Mouse (Mus musculus): Measurements from ENCODE around the gene Gsta1. TPM values are rescaled to one million over a fixed set of nuclear protein-coding genes. Genes with fewer than 3 reads are reported as not detected.
A peak's percentile ranks its signal among the peaks of the same experiment; 100 is the strongest.

Gene Gsta1
- total and polyA plus RNA-seq, 2 experiments from 2014 or later: not detected

GRCm38 (mm10) chr9:78193902-78194597, 36.4 kb upstream of the Gsta1 start:
- ATAC-seq: peak; percentile 57

DNA sequence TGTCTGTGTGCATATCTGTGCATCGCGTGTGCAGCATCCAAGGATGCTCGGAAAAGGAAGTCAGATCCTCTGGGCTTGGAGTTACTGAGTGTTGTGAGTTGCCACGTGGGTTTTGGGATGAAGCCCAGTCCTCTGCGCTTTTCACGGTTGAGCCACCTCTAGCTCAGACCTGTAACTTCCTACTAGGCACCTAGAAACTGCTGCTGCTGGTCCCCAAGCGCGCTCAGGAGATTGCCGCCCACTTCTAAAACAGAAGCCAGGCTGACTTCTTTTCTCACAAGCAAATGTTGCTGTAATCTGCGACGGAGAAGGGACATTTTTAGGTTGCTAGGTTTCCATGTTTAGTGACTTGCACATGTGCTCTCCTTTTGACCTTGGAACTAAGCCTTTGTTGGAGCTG, 35.4 kb upstream of the Gsta1 start:
- DNase-seq (ENCODE audit: low spot score) (no peak), ATAC-seq (no peak)
- TF ChIP-seq CTCF (IDR thresholded peaks at IDR 0.05; ENCODE audit: low read depth): no peak
- WGBS: 69% methylated on average over 11 of the region's 11 CpGs
- Histone ChIP-seq H3K4me1 (ENCODE audit: insufficient read depth, low read length) (peaks cover 7% of the 10 kb centered on the region), H3K36me3 (ENCODE audit: insufficient read depth, low read length) (no peaks in the 10 kb centered on the region), H3K9me3 (ENCODE audit: low read length) (no peaks in the 10 kb centered on the region), H3K9ac (replicated peaks; ENCODE audit: low read length) (no peak overlapping the region), H3K4me3 (ENCODE audit: low read length) (no peak overlapping the region), H3K27me3 (ENCODE audit: insufficient read depth, low read length) (no peaks in the 10 kb centered on the region), H3K4me2 (ENCODE audit: low read depth, low read length) (no peak overlapping the region), H3K27ac (no peak overlapping the region)

More at GRCm38 (mm10) chr9:78193902-78194597, 36.4 kb upstream of the Gsta1 start:
- Histone ChIP-seq H3K4me2 (ENCODE audit: low read depth, low read length) (no peak overlapping the region), H3K9ac (replicated peaks; ENCODE audit: low read length) (no peak overlapping the region), H3K27me3 (ENCODE audit: insufficient read depth, low read length) (no peaks in the 10 kb centered on the region), H3K36me3 (ENCODE audit: insufficient read depth, low read length) (no peaks in the 10 kb centered on the region), H3K9me3 (ENCODE audit: low read length) (no peaks in the 10 kb centered on the region), H3K4me1 (ENCODE audit: insufficient read depth, low read length) (peaks cover 7% of the 10 kb centered on the region), H3K27ac (no peak overlapping the region), H3K4me3 (ENCODE audit: low read length) (no peak overlapping the region)
- peak; percentile 86 for DNase-seq (ENCODE audit: low spot score)
- 44% methylated on average over 9 of the region's 9 CpGs for WGBS
- peak; percentile 89 for TF ChIP-seq CTCF (IDR thresholded peaks at IDR 0.05; ENCODE audit: low read depth)

GRCm38 (mm10) chr9:78197801-78198200, 32.7 kb upstream of the Gsta1 start:
- 95% methylated on average over 9 of the region's 9 CpGs for whole genome bisulfite sequencing
- Histone ChIP-seq H3K4me3 (ENCODE audit: low read length) (no peak overlapping the region), H3K27ac (no peak overlapping the region), H3K36me3 (ENCODE audit: insufficient read depth, low read length) (no peaks in the 10 kb centered on the region), H3K4me2 (ENCODE audit: low read depth, low read length) (no peak overlapping the region), H3K9me3 (ENCODE audit: low read length) (no peaks in the 10 kb centered on the region), H3K27me3 (ENCODE audit: insufficient read depth, low read length) (no peaks in the 10 kb centered on the region), H3K9ac (replicated peaks; ENCODE audit: low read length) (no peak overlapping the region), H3K4me1 (ENCODE audit: insufficient read depth, low read length) (no peaks in the 10 kb centered on the region)
- no peak for TF ChIP-seq CTCF (IDR thresholded peaks at IDR 0.05; ENCODE audit: low read depth)
- ATAC-seq: no peak
- DNase-seq (ENCODE audit: low spot score): no peak

GRCm38 (mm10) chr9:78204194-78204593, 26.3 kb upstream of the Gsta1 start:
- Histone ChIP-seq H3K36me3 (ENCODE audit: insufficient read depth, low read length) (no peaks in the 10 kb centered on the region), H3K27me3 (ENCODE audit: insufficient read depth, low read length) (no peaks in the 10 kb centered on the region), H3K4me2 (ENCODE audit: low read depth, low read length) (no peak overlapping the region), H3K27ac (no peak overlapping the region), H3K9me3 (ENCODE audit: low read length) (no peaks in the 10 kb centered on the region), H3K9ac (replicated peaks; ENCODE audit: low read length) (no peak overlapping the region), H3K4me3 (ENCODE audit: low read length) (no peak overlapping the region), H3K4me1 (ENCODE audit: insufficient read depth, low read length) (no peaks in the 10 kb centered on the region)
- DNase-seq (ENCODE audit: low spot score) (no peak), ATAC-seq (no peak)
- no peak for TF ChIP-seq CTCF (IDR thresholded peaks at IDR 0.05; ENCODE audit: low read depth)
- 92% methylated on average over 6 of the region's 6 CpGs for WGBS

DNA sequence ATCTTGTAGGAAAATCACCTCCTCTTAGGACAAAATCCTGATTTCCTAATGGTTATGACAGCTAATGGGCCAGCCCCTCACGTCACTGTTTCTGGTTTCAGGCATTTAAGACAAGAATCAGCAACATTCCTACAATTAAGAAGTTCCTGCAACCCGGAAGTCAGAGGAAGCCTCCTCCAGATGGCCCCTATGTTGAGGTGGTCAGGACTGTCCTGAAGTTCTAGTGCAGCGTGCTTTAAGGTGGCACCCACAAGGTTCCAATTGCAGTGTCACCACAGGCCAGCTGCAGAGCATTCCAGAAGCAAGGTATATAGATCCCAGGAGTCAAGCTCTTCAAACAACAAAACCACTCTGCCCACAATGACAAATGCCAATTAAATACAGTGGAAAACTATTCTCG, 21.5 kb upstream of the Gsta1 start:
- no peak for ATAC-seq
- no peaks in the 10 kb centered on the region for H3K4me1 ChIP-seq (ENCODE audit: insufficient read depth, low read length)
- 83% methylated on average over 4 of the region's 4 CpGs for WGBS
- H3K4me2 ChIP-seq (ENCODE audit: low read depth, low read length): no peak overlapping the region
- no peak overlapping the region for H3K4me3 ChIP-seq (ENCODE audit: low read length)
- no peaks in the 10 kb centered on the region for H3K27me3 ChIP-seq (ENCODE audit: insufficient read depth, low read length)
- no peaks in the 10 kb centered on the region for H3K36me3 ChIP-seq (ENCODE audit: insufficient read depth, low read length)
- TF ChIP-seq CTCF (IDR thresholded peaks at IDR 0.05; ENCODE audit: low read depth): no peak
- DNase-seq (ENCODE audit: low spot score): no peak
- no peaks in the 10 kb centered on the region for H3K9me3 ChIP-seq (ENCODE audit: low read length)
- no peak overlapping the region for H3K27ac ChIP-seq
- H3K9ac ChIP-seq (replicated peaks; ENCODE audit: low read length): no peak overlapping the region

GRCm38 (mm10) chr9:78210079-78210478, 20.4 kb upstream of the Gsta1 start:
- no peak overlapping the region for H3K4me3 ChIP-seq (ENCODE audit: low read length)
- no peaks in the 10 kb centered on the region for H3K27me3 ChIP-seq (ENCODE audit: insufficient read depth, low read length)
- DNase-seq (ENCODE audit: low spot score) (no peak), ATAC-seq (no peak)
- H3K9me3 ChIP-seq (ENCODE audit: low read length): no peaks in the 10 kb centered on the region
- TF ChIP-seq CTCF (IDR thresholded peaks at IDR 0.05; ENCODE audit: low read depth): no peak
- no peaks in the 10 kb centered on the region for H3K4me1 ChIP-seq (ENCODE audit: insufficient read depth, low read length)
- no peak overlapping the region for H3K9ac ChIP-seq (replicated peaks; ENCODE audit: low read length)
- H3K36me3 ChIP-seq (ENCODE audit: insufficient read depth, low read length): no peaks in the 10 kb centered on the region
- no peak overlapping the region for H3K27ac ChIP-seq
- 89% methylated on average over 3 of the region's 3 CpGs for WGBS
- no peak overlapping the region for H3K4me2 ChIP-seq (ENCODE audit: low read depth, low read length)

GRCm38 (mm10) chr9:78210821-78211220, 19.6 kb upstream of the Gsta1 start:
- no peaks in the 10 kb centered on the region for H3K27me3 ChIP-seq (ENCODE audit: insufficient read depth, low read length)
- H3K4me1 ChIP-seq (ENCODE audit: insufficient read depth, low read length): no peaks in the 10 kb centered on the region
- no peaks in the 10 kb centered on the region for H3K36me3 ChIP-seq (ENCODE audit: insufficient read depth, low read length)
- ATAC-seq (no peak), DNase-seq (ENCODE audit: low spot score) (no peak)
- H3K27ac ChIP-seq: no peak overlapping the region
- H3K4me2 ChIP-seq (ENCODE audit: low read depth, low read length): no peak overlapping the region
- 94% methylated on average over 2 of the region's 2 CpGs for whole genome bisulfite sequencing
- no peaks in the 10 kb centered on the region for H3K9me3 ChIP-seq (ENCODE audit: low read length)
- no peak overlapping the region for H3K9ac ChIP-seq (replicated peaks; ENCODE audit: low read length)
- TF ChIP-seq CTCF (IDR thresholded peaks at IDR 0.05; ENCODE audit: low read depth): no peak
- H3K4me3 ChIP-seq (ENCODE audit: low read length): no peak overlapping the region
